Mouse (Mus musculus) embryonic stem cell, embryonic (primary cell): ENCODE measurements around the gene Tcf23.

ENCODE experiments used
- CTCF ChIA-PET, 4 experiments: fragments of 300-600 bp in 2 of 4; fragments of 350-600 bp in 2 of 4; sonication (Branson Sonifier 250); formaldehyde crosslinking; loops; one replicate each; lab custom pipeline; 2022; ENCODE audit warnings: inconsistent platforms in 2 of 4; lab: Charles Lee
- POLR2A ChIA-PET, 4 experiments: fragments of 300-600 bp in 2 of 4; fragments of 350-600 bp in 2 of 4; sonication (Branson Sonifier 250); formaldehyde crosslinking; loops; one replicate each; lab custom pipeline; 2022; ENCODE audit warnings: antibody characterized with exemption in 4 of 4, inconsistent platforms in 1 of 4; lab: Charles Lee

Tcf23 gene

DNA sequence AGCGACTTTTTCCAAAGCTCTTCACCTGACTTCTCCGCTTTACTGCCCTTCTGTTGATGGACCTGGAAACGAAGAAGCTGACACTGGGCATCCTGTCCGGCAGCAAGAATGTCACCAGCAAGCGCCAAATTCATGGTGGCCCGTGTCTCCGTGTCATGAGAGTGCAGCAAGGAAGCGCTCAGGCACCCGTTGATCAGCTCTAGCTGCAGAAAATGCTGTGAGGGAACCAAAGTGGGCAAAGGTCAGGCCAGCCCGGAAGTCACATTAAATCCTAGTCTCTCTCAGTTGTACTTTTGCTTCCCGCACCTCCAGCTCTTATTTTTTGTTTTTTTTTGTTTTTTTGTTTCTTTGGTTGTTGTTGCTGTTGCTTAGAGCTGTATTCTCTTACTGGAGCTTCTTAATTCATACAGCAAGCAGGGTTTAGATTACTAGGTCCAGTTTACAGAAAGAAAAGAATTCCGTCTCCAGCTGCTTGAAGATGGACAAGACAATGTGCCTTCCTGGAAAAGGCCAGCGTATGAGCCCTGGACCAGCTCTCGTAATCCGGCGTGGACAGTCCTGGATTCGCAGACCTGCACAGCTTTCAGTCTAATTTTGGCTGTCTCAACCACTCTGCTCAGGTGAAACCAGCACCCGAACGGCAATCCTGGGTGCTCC is 9.1 kb upstream of the Tcf23 start:
- CTCF ChIA-PET, result interaction anchor here (0.6 to 1.9 kb wide), 19 partner anchors 9 to 249 kb away, joined by 3 to 15 read pairs (median 4); partner anchors contain the start of genes Atraid (in 1 of the 4) and Cgref1 (in 1 of the 4)
- POLR2A ChIA-PET, result interaction anchor here (0.6 to 5.1 kb wide), 61 partner anchors 9 to 530 kb away, joined by 3 to 77 read pairs (median 4); partner anchors contain the start of genes Atraid (in 3 of the 4), Slc5a6 (in 3 of the 4), Cad (in 2 of the 4) and Cgref1 (in 2 of the 4)

DNA sequence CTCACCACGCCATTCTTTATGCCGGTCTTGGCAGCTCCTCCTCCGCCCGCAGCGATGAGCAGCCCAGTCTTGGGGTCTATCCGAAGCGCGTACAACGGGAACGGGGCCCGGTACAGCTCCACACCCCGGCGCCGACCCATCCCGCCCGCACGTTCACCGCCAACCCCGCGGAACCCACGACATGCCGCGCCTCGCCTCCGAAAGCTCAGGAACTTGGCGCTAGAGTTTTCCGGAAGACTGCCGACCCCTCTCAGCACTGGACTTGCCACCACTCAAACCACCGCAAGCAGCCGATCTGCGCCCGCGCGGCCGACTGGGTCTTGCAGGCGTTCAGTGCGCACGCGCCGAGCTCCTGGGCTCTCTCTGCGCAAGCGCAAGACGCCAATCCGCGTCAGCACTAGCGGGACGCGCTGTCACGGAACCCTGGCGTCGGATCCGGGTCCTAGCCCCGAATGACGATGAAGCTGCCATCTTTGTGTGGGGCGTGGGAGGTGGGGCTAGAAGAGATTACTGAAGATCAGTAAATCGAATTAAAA is 8.4 kb upstream of the Tcf23 start, which contains the start of gene Preb:
TSS of gene Preb (minus strand) at position 396 of the 536 bp plus-strand sequence.
- POLR2A ChIA-PET, result interaction anchor here (0.6 to 5.1 kb wide), 65 partner anchors 9 to 529 kb away, joined by 3 to 77 read pairs (median 4); partner anchors contain the start of genes Atraid (in 3 of the 4), Slc5a6 (in 3 of the 4), Cad (in 2 of the 4) and Cgref1 (in 2 of the 4)
- CTCF ChIA-PET, result interaction anchor here (0.6 to 1.9 kb wide), 18 partner anchors 10 to 185 kb away, joined by 3 to 15 read pairs (median 4); partner anchors contain the start of genes Atraid (in 1 of the 4) and Cgref1 (in 1 of the 4)

GRCm38 (mm10) chr5:30960814-30961213 is 7.6 kb upstream of the Tcf23 start:
- ChIA-PET CTCF (interaction anchor here (0.6 to 1.9 kb wide), 11 partner anchors 11 to 97 kb away, joined by 3 to 15 read pairs (median 5); partner anchors contain the start of gene Cgref1 (in 1 of the 4)), POLR2A (interaction anchor here (1.0 to 5.1 kb wide), 33 partner anchors 9 to 294 kb away, joined by 3 to 77 read pairs (median 6); partner anchors contain the start of genes Atraid (in 2 of the 4), Cad (in 2 of the 4), Khk (in 2 of the 4) and Ost4 (in 2 of the 4))

- CTCF ChIA-PET, result no interaction called here
Measured at GRCm38 (mm10) chr5:30961545-30962505, 6.6 kb upstream of the Tcf23 start.

GRCm38 (mm10) chr5:30963916-30964315 is 4.5 kb upstream of the Tcf23 start:
- CTCF ChIA-PET, result interaction anchor here (0.6 to 1.5 kb wide), 7 partner anchors 9 to 254 kb away, joined by 3 to 4 read pairs (median 4); no protein-coding TSS in a partner anchor
- POLR2A ChIA-PET, result interaction anchor here in 2 of 4 experiments (1.1 to 2.0 kb wide), 8 partner anchors 9 to 91 kb away, joined by 3 to 9 read pairs (median 5); partner anchors contain the start of genes Atraid (in 1 of the 2), Cad (in 1 of the 2), Cgref1 (in 1 of the 2) and Slc5a6 (in 1 of the 2)

More at GRCm38 (mm10) chr5:30961545-30962505, 6.6 kb upstream of the Tcf23 start:
- POLR2A ChIA-PET, result interaction anchor here in 2 of 4 experiments (1.1 to 5.1 kb wide), 7 partner anchors 11 to 92 kb away, joined by 5 to 77 read pairs (median 19); partner anchors contain the start of genes Atraid (in 2 of the 2), Slc5a6 (in 2 of the 2), Agbl5 (in 1 of the 2) and Cad (in 1 of the 2)

GRCm38 (mm10) chr5:30966189-30966588 is 2.3 kb upstream of the Tcf23 start:
- ChIA-PET POLR2A (interaction anchor here in 1 of 4 experiments (1.0 to 1.4 kb wide), 2 partner anchors 8 to 82 kb away, joined by 3 to 4 read pairs; partner anchors contain the start of gene Slc5a6), CTCF (interaction anchor here in 1 of 4 experiments (1.3 kb wide), 1 partner anchor 191 kb away, joined by 3 read pairs; no protein-coding TSS in a partner anchor)

- CTCF ChIA-PET, result interaction anchor here in 2 of 4 experiments (1.0 to 1.4 kb wide), 2 partner anchors 13 kb away, joined by 3 to 7 read pairs; no protein-coding TSS in a partner anchor
- POLR2A ChIA-PET, result interaction anchor here in 3 of 4 experiments (0.7 to 3.0 kb wide), 7 partner anchors 9 to 119 kb away, joined by 3 to 17 read pairs (median 3); partner anchors contain the start of genes Preb (in 2 of the 3) and Atraid (in 1 of the 3)
Measured at GRCm38 (mm10) chr5:30969440-30969839, 978 bp downstream of the Tcf23 start.

- POLR2A ChIA-PET, result interaction anchor here in 3 of 4 experiments (0.7 to 1.3 kb wide), 5 partner anchors 9 to 106 kb away, joined by 3 to 4 read pairs (median 3); partner anchors contain the start of gene Khk (in 1 of the 3)
- CTCF ChIA-PET, result interaction anchor here in 2 of 4 experiments (0.6 to 1.6 kb wide), 4 partner anchors 23 to 289 kb away, joined by 3 to 8 read pairs (median 4); no protein-coding TSS in a partner anchor
Measured at GRCm38 (mm10) chr5:30974870-30975656, 6.6 kb downstream of the Tcf23 start.

DNA sequence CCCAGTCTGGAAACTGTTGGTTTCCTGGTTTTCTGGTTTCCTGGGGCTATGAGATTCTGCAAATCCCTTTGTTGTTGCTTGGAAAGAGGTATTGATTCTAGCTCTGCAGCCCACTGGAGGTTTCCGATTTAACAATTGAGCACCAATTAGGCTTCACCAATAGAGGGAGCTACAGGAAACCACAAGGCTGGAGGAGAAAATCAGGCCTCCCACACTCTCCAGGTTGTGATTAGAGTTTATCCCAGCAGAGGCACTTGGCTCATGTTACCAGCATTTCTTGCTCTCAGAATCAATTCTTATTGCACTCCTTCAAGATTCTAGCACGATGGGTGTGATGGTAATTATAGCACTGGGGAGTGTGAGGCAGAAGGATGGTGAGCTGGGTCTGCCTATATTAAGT is 13.9 kb downstream of the Tcf23 start:
- ChIA-PET CTCF (interaction anchor here (0.6 to 2.2 kb wide), 68 partner anchors 8 to 1140 kb away, joined by 3 to 14 read pairs (median 4); partner anchors contain the start of genes Atraid (in 2 of the 4), Preb (in 2 of the 4), Tcf23 (in 2 of the 4) and Cad (in 1 of the 4)), POLR2A (interaction anchor here in 3 of 4 experiments (0.5 to 1.7 kb wide), 14 partner anchors 11 to 269 kb away, joined by 3 to 9 read pairs (median 4); partner anchors contain the start of genes Khk (in 2 of the 3), Atraid (in 1 of the 3) and Slc5a6 (in 1 of the 3))

DNA sequence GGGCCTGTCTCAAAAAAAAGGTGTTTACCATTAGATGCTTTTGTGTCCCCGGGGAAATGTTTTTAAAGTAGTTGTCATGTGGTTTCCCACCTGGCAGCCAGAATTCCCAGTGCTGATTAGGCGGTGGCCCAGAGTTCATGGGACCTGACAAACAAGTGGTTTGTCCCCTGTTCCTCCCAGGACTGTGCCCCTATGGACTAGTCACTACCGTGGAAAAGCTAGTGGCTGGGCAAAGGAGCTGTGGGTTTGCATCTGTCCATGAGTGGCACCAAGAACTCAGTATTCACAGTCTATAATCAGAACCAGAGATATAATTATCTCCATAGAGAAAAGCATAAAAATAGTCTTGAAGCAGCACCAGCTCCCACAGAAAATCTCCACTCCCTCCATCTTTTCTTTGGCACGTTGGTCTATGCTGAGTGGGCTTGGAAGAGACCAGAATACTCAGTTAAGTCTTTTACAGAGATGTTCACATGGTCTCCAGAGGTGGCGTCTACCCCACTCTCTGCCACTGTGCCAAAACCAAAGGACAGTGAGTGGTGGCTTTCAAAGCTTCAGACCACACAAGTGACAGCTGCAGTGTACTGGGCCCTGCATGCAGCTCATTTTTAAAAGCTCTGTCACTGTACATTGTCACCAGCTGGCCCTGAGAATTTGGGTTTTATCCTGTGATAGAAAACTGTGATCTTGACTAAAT is 24.7 kb downstream of the Tcf23 start:
- ChIA-PET POLR2A (interaction anchor here in 1 of 4 experiments (0.9 to 1.7 kb wide), 4 partner anchors 33 to 197 kb away, joined by 3 to 6 read pairs (median 4); partner anchors contain the start of gene Preb), CTCF (interaction anchor here in 2 of 4 experiments (0.6 to 2.2 kb wide), 5 partner anchors 11 to 195 kb away, joined by 3 to 14 read pairs (median 3); no protein-coding TSS in a partner anchor)

DNA sequence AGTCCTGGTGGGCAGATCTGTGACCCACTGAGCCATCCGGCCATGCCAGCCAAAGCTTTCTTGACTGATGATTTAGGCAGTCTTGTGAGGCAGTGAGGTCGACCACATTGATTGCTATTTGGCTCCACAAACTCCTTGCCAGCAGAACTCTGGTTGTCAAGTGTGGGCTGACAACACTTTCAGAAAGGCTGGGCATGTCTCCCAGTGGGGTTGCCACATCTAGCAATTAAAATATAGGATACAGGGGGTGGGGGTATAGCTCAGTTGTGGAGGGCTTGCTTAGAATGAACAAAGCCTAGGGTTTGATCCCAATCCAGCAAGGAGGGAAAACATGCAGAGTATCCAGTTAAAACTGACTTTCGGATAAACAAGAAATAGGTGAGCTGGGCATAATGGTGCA is 25.6 kb downstream of the Tcf23 start:
- POLR2A ChIA-PET, result interaction anchor here in 2 of 4 experiments (0.8 to 1.7 kb wide), 5 partner anchors 25 to 616 kb away, joined by 3 to 6 read pairs (median 4); partner anchors contain the start of genes Atraid (in 1 of the 2), Slc5a6 (in 1 of the 2) and Tcf23 (in 1 of the 2)
- CTCF ChIA-PET, result interaction anchor here in 2 of 4 experiments (0.5 to 2.2 kb wide), 4 partner anchors 11 to 197 kb away, joined by 3 to 14 read pairs (median 6); no protein-coding TSS in a partner anchor

DNA sequence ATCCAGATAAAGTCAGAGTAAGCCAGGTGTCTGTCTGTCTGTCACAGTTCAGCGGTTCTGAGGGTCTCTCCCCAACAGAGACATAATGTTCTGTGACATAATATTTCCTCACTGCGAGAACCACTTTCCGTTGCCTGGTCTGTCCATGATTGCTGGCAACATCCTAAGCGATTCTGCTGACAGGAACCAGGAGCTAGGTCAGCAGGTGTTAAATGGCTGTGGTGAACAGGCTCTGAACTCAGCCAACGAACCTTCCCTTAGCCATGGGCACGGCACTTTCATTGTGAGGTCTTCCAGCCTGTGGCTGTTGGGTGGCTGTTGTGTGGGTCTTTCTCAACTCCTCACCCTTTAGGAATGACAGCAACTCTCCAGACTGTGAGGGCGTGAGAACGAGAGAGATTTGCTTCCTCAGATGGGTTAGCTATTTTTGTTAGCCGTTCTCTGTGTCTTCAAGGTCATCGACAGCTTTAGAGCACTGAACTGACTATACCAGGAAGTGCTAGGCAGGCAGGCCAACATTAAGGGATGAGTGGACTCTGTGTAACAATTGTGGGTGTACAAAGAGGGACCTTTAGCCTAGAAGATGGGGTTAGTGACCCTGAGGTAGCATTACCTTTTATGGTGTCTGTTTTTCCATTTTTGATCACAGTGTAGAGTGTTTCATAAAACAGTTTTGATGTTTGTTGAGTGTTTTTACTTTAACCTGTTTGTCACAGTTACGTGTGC is 26.6 kb downstream of the Tcf23 start:
- POLR2A ChIA-PET, result interaction anchor here in 2 of 4 experiments (0.6 to 1.2 kb wide), 3 partner anchors 26 to 53 kb away, joined by 3 to 4 read pairs (median 3); partner anchors contain the start of genes Atraid (in 1 of the 2), Preb (in 1 of the 2), Slc5a6 (in 1 of the 2) and Tcf23 (in 1 of the 2)
- CTCF ChIA-PET, result interaction anchor here in 1 of 4 experiments (0.8 to 2.2 kb wide), 2 partner anchors 10 to 13 kb away, joined by 4 to 7 read pairs; no protein-coding TSS in a partner anchor

DNA sequence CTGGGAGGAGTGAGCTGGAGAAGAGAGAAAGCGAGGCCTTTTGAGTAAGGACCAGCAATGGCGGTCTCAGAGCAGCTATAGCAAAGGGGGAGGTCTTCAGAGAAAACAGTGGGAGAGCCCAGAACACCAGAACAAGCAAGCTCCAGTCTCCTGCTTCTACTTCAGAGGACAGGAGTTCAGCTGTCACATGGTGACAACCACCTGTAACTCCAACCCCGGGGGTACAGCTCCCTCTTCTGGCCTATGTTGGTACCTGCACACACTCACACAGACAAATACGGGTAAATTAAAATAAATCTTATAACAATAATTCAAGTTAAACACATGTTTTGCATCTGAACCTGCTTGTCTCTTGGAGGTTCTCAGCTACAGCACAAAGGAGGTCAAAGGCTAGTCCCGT is 29.8 kb downstream of the Tcf23 start:
- ChIA-PET CTCF (interaction anchor here (0.5 to 2.2 kb wide), 68 partner anchors 8 to 1220 kb away, joined by 3 to 17 read pairs (median 4); partner anchors contain the start of genes Preb (in 4 of the 4), Atraid (in 1 of the 4), Babam2 (in 1 of the 4) and Cgref1 (in 1 of the 4)), POLR2A (interaction anchor here in 2 of 4 experiments (0.5 to 1.2 kb wide), 4 partner anchors 33 to 81 kb away, joined by 3 to 5 read pairs (median 3); no protein-coding TSS in a partner anchor)
